Mouse (Mus musculus) urinary bladder, adult 2 months (tissue): ENCODE measurements around the gene Adam22. TPM values are rescaled to one million over a fixed set of nuclear protein-coding genes. Genes with fewer than 3 reads are reported as not detected.
"Not testable (repeated sequence)": the region's sequence is repeated elsewhere in the genome, so short reads cannot be mapped to it uniquely, and the experiment has no call there.

Experiments
- DNase-seq: peaks from one replicate; pipeline ENCODE4 v3.0.0; 2022; ENCODE audit warnings: low spot score
- polyA plus RNA-seq: library from polyadenylated mRNA; depleted of rRNA; stranded (reverse); fragments of >200 nt; gene quantifications from 2 replicates; pipeline ENCODE4 v1.2.3, GENCODE M21; 2012; rRNA removed

Adam22 gene
- polyA plus RNA-seq, 1 experiment = 7.6 TPM

DNA sequence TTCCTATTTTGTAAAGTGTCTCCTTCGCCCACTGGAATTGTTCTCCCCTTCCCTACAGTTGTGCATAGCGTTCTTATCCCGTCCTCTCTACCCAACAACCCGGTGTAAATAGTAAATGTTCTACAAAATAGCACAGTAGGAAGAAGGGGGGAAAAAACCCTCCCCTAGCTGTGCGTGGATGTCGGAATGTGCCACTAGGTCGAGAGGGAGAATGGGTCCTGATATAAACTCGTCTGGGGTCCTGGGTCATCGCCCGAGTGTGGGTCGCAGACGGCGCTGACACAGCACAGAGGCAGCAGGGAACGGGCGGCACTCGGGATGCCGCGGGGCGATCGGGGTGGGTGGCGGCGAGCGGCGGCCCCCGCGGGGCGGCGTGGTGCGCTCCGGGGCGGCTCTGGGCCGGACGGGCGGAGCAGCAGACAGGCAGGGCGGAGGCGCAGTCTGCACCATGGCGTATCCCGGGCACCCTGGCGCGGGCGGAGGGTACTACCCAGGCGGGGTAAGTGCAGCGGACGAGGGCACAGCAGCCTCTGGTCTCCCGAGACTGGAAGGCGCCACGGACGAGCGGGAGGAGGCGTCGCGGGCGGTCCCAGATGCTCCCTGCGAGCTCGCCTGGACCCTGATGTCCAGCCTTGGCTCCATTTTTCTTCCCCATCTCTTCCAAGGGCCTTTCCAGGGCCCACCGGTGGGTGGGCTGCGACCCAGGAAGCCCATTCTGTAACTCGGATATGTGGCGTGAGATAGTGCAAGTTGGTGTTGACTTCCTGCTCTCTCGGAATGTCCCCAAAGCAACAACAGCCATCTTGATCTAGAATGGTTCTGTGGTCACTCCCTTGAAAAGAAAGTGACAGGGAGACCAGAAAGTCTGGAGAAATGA is 311.6 kb downstream of the Adam22 start:
- peak; percentile 88 for DNase-seq

DNA sequence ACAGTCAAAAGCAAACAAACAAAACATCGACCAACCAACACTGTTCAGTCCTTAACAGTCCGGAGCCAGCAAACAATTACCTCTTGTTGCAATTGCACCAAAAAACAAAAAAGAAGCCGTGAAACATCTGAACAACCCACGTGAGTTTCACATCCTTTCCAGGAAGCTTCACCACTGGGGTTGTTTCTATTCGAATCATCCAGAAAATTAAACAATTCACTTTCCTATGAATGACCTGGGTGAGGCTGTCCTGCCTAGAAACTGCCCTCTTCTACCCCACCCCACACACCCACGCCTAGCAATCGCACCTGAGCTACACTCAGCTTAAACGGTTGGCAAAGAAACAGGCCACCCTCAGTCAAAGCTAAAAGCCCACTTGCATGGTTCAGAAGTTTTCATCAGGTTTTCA is 312.2 kb downstream of the Adam22 start:
- DNase-seq = no peak

GRCm38 (mm10) chr5:8053827-8054226 is 314.1 kb downstream of the Adam22 start:
- no peak for DNase-seq

DNA sequence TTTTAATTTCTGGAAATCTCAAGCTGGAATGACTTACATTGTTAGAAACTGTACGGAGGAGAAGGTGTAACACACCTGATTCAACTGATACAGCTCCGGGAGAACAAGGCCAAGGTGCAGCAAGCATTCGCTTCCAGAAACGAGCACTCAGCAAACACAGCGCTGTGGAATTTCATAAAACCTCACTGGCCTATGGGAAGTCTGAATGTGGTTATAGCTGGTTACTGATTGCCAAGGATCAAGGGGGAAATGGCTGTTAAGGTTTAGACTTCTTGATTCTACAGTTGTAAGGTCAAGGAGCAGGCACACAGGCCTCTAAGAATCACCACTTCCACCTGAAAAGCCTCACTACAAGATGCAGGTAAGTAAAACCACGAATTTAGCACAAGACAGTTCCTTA is 322.1 kb downstream of the Adam22 start, which contains the start of gene Sri:
Sri (plus strand) TSS at position 224 of the 400 bp plus-strand sequence.
- DNase-seq = no peak

DNA sequence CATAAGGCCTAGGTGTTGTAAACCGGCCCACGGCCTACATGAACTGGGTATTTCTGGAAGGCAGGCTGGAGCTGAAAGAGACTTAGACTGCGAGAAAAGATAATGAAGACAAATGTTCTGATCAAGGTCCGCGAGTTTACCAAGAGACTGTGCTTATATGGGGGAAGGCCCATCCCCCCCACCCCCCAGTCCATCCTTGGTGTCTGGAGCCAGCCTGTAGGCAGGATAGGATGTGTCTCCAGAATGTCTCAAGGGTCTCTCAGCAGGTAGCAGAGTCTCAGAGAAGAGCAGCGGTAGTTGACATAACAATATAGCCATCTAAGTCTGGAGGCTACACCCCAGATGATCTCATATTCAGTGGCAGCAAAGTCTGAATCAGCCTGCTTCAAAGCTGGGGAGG is 333.4 kb downstream of the Adam22 start:
- not testable (repeated sequence) for DNase-seq

Other genes starting within 250 kb of the Adam22 start
- gene Dbf4, start 54.6 kb upstream of the Adam22 start, polyA plus RNA-seq = 3.8 and 4.9 TPM in 2 replicates
- 9.7 and 11.2 TPM in 2 replicates for gene Slc25a40, start 54.7 kb upstream of the Adam22 start, polyA plus RNA-seq